Mouse (Mus musculus) small intestine, adult 2 months (tissue): ENCODE measurements around the gene Fcgr1.

Experiments used
- CTCF ChIP-seq: fragments of 200-500 bp; IDR thresholded peaks from 2 replicates; pipeline ENCODE4 v1.5.1; 2012; ENCODE audit warnings: low read depth, mild to moderate bottlenecking, control low read depth, inconsistent platforms, low read length, moderate library complexity, mixed read lengths; ENCODE audit not compliant: insufficient replicate concordance, insufficient read length; ENCODE audit errors: extremely low read depth
- POLR2A ChIP-seq: fragments of 200-500 bp; IDR thresholded peaks from 2 replicates; pipeline ENCODE4 v1.6.1; 2012; ENCODE audit warnings: low read depth, mild to moderate bottlenecking, control low read depth, inconsistent platforms, low read length, moderate library complexity

GRCm38 (mm10) chr3:96330181-96330580, 36.4 kb upstream of the Fcgr1 start:
- TF ChIP-seq CTCF: no peak
- TF ChIP-seq POLR2A: no peak
